Mouse (Mus musculus): Measurements from ENCODE around the gene Tssk1. TPM values are rescaled to one million over a fixed set of nuclear protein-coding genes. Genes with fewer than 3 reads are reported as not detected.

Tssk1 gene
- polyA plus RNA-seq, 1 experiment, result not detected

GRCm38 (mm10) chr16:17889689-17890341, 4.2 kb upstream of the Tssk1 start:
- Histone ChIP-seq H3K36me3 (ENCODE audit: control insufficient read depth, insufficient read depth, low read length, poor library complexity, severe bottlenecking) (no peaks in the 10 kb centered on the region), H3K27ac (ENCODE audit: insufficient read depth, low read length) (no peak overlapping the region), H3K4me1 (ENCODE audit: control insufficient read depth, insufficient read depth, low read length) (no peaks in the 10 kb centered on the region), H3K27me3 (ENCODE audit: control insufficient read depth, insufficient read depth, low read length, poor library complexity, severe bottlenecking) (no peaks in the 10 kb centered on the region), H3K9ac (ENCODE audit: low read depth, poor library complexity, severe bottlenecking) (no peak overlapping the region), H3K4me3 (ENCODE audit: low read depth, low read length) (no peak overlapping the region), H3K9me3 (replicated peaks; ENCODE audit: control insufficient read depth, insufficient read depth, low read length, poor library complexity, severe bottlenecking) (no peaks in the 10 kb centered on the region)
- no peak for TF ChIP-seq CTCF (IDR thresholded peaks at IDR 0.05; ENCODE audit: low read depth, low read length)
- TF ChIP-seq EP300 (IDR thresholded peaks at IDR 0.05; ENCODE audit: insufficient read depth, low read depth, low read length), result no peak
- no peak for TF ChIP-seq POLR2A (IDR thresholded peaks at IDR 0.05; ENCODE audit: insufficient read depth, low read length)

GRCm38 (mm10) chr16:17890342-17890727, 3.7 kb upstream of the Tssk1 start:
- TF ChIP-seq CTCF (IDR thresholded peaks at IDR 0.05; ENCODE audit: low read depth, low read length), result no peak
- no peak for TF ChIP-seq POLR2A (IDR thresholded peaks at IDR 0.05; ENCODE audit: insufficient read depth, low read length)
- TF ChIP-seq EP300 (IDR thresholded peaks at IDR 0.05; ENCODE audit: insufficient read depth, low read depth, low read length), result no peak
- peak overlapping the region; percentile 83; the same call in 1 of the 2 replicates for H3K9ac ChIP-seq (ENCODE audit: low read depth, poor library complexity, severe bottlenecking)
- no peaks in the 10 kb centered on the region for H3K27me3 ChIP-seq (ENCODE audit: control insufficient read depth, insufficient read depth, low read length, poor library complexity, severe bottlenecking)
- H3K9me3 ChIP-seq (replicated peaks; ENCODE audit: control insufficient read depth, insufficient read depth, low read length, poor library complexity, severe bottlenecking), result no peaks in the 10 kb centered on the region
- no peak overlapping the region for H3K27ac ChIP-seq (ENCODE audit: insufficient read depth, low read length)
- H3K36me3 ChIP-seq (ENCODE audit: control insufficient read depth, insufficient read depth, low read length, poor library complexity, severe bottlenecking), result no peaks in the 10 kb centered on the region
- H3K4me1 ChIP-seq (ENCODE audit: control insufficient read depth, insufficient read depth, low read length), result no peaks in the 10 kb centered on the region
- peak overlapping the region; percentile 79; the same call in 1 of the 2 replicates for H3K4me3 ChIP-seq (ENCODE audit: low read depth, low read length)

GRCm38 (mm10) chr16:17890917-17891566, 3.0 kb upstream of the Tssk1 start:
- Histone ChIP-seq H3K27me3 (ENCODE audit: control insufficient read depth, insufficient read depth, low read length, poor library complexity, severe bottlenecking) (no peaks in the 10 kb centered on the region), H3K4me3 (ENCODE audit: low read depth, low read length) (peak overlapping the region; percentile 79)
- TF ChIP-seq EP300 (IDR thresholded peaks at IDR 0.05; ENCODE audit: insufficient read depth, low read depth, low read length) (no peak), CTCF (IDR thresholded peaks at IDR 0.05; ENCODE audit: low read depth, low read length) (no peak), POLR2A (IDR thresholded peaks at IDR 0.05; ENCODE audit: insufficient read depth, low read length) (no peak)

GRCm38 (mm10) chr16:17891567-17891959, 2.5 kb upstream of the Tssk1 start, which contains the start of gene Gm20518:
Gm20518 (minus strand) TSS chr16:17891671.
- H3K4me3 ChIP-seq (ENCODE audit: low read depth, low read length), result peak within 1 kb of the TSS; percentile 79
- no peaks in the 10 kb centered on the region for H3K27me3 ChIP-seq (ENCODE audit: control insufficient read depth, insufficient read depth, low read length, poor library complexity, severe bottlenecking)
- TF ChIP-seq CTCF (IDR thresholded peaks at IDR 0.05; ENCODE audit: low read depth, low read length), result no peak
- TF ChIP-seq POLR2A (IDR thresholded peaks at IDR 0.05; ENCODE audit: insufficient read depth, low read length), result peak; percentile 46
- H3K9ac ChIP-seq (ENCODE audit: low read depth, poor library complexity, severe bottlenecking), result peak within 1 kb of the TSS; percentile 83
- no peaks in the 10 kb centered on the region for H3K36me3 ChIP-seq (ENCODE audit: control insufficient read depth, insufficient read depth, low read length, poor library complexity, severe bottlenecking)
- H3K9me3 ChIP-seq (replicated peaks; ENCODE audit: control insufficient read depth, insufficient read depth, low read length, poor library complexity, severe bottlenecking), result no peaks in the 10 kb centered on the region
- H3K4me1 ChIP-seq (ENCODE audit: control insufficient read depth, insufficient read depth, low read length), result no peaks in the 10 kb centered on the region
- no peak within 1 kb of the TSS for H3K27ac ChIP-seq (ENCODE audit: insufficient read depth, low read length)

More at GRCm38 (mm10) chr16:17890917-17891566, 3.0 kb upstream of the Tssk1 start:
- Histone ChIP-seq H3K9me3 (replicated peaks; ENCODE audit: control insufficient read depth, insufficient read depth, low read length, poor library complexity, severe bottlenecking) (no peaks in the 10 kb centered on the region), H3K36me3 (ENCODE audit: control insufficient read depth, insufficient read depth, low read length, poor library complexity, severe bottlenecking) (no peaks in the 10 kb centered on the region), H3K9ac (ENCODE audit: low read depth, poor library complexity, severe bottlenecking) (peak overlapping the region; percentile 83), H3K4me1 (ENCODE audit: control insufficient read depth, insufficient read depth, low read length) (no peaks in the 10 kb centered on the region), H3K27ac (ENCODE audit: insufficient read depth, low read length) (no peak overlapping the region)

- Histone ChIP-seq H3K27me3 (ENCODE audit: control insufficient read depth, insufficient read depth, low read length, poor library complexity, severe bottlenecking) (no peaks in the 10 kb centered on the region), H3K9me3 (replicated peaks; ENCODE audit: control insufficient read depth, insufficient read depth, low read length, poor library complexity, severe bottlenecking) (no peaks in the 10 kb centered on the region), H3K4me1 (ENCODE audit: control insufficient read depth, insufficient read depth, low read length) (no peaks in the 10 kb centered on the region), H3K27ac (ENCODE audit: insufficient read depth, low read length) (no peak overlapping the region), H3K9ac (ENCODE audit: low read depth, poor library complexity, severe bottlenecking) (no peak overlapping the region), H3K36me3 (ENCODE audit: control insufficient read depth, insufficient read depth, low read length, poor library complexity, severe bottlenecking) (no peaks in the 10 kb centered on the region), H3K4me3 (ENCODE audit: low read depth, low read length) (no peak overlapping the region)
- no peak for TF ChIP-seq POLR2A (IDR thresholded peaks at IDR 0.05; ENCODE audit: insufficient read depth, low read length)
- no peak for TF ChIP-seq CTCF (IDR thresholded peaks at IDR 0.05; ENCODE audit: low read depth, low read length)
- TF ChIP-seq EP300 (IDR thresholded peaks at IDR 0.05; ENCODE audit: insufficient read depth, low read depth, low read length), result no peak
Observed at GRCm38 (mm10) chr16:17892606-17893005, 1.4 kb upstream of the Tssk1 start.

- no peak for TF ChIP-seq EP300 (IDR thresholded peaks at IDR 0.05; ENCODE audit: insufficient read depth, low read depth, low read length)
- Histone ChIP-seq H3K36me3 (ENCODE audit: control insufficient read depth, insufficient read depth, low read length, poor library complexity, severe bottlenecking) (no peaks in the 10 kb centered on the region), H3K4me1 (ENCODE audit: control insufficient read depth, insufficient read depth, low read length) (no peaks in the 10 kb centered on the region), H3K4me3 (ENCODE audit: low read depth, low read length) (no peak overlapping the region), H3K9me3 (replicated peaks; ENCODE audit: control insufficient read depth, insufficient read depth, low read length, poor library complexity, severe bottlenecking) (no peaks in the 10 kb centered on the region), H3K27me3 (ENCODE audit: control insufficient read depth, insufficient read depth, low read length, poor library complexity, severe bottlenecking) (no peaks in the 10 kb centered on the region), H3K27ac (ENCODE audit: insufficient read depth, low read length) (no peak overlapping the region), H3K9ac (ENCODE audit: low read depth, poor library complexity, severe bottlenecking) (no peak overlapping the region)
Observed at GRCm38 (mm10) chr16:17896091-17896490, 2.1 kb downstream of the Tssk1 start.

All from ES-Bruce4 (cell line).